Mouse (Mus musculus) subcutaneous adipose tissue, adult 2 months (tissue): Measurements from ENCODE around the gene Fhl2. TPM values are rescaled to one million over a fixed set of nuclear protein-coding genes. Genes with fewer than 3 reads are reported as not detected.

Experiments
- polyA plus RNA-seq: library from polyadenylated mRNA; depleted of rRNA; stranded (reverse); fragments of >200 nt; gene quantifications from 2 replicates; pipeline ENCODE4 v1.2.3, GENCODE M21; 2012; ENCODE audit warnings: low replicate concordance; rRNA removed

Gene Fhl2
- polyA plus RNA-seq: 6.5 and 24.3 TPM in 2 replicates

GRCm38 (mm10) chr1:43196661-43197241 is at the start of gene Fhl2:
Gene Fhl2, minus strand, starts transcription at chr1:43196984.

GRCm38 (mm10) chr1:43098031-43098984 is 98.5 kb downstream of the Fhl2 start, which contains the start of the genes Tgfbrap1 and AI597479:
Gene Tgfbrap1, minus strand, starts transcription at chr1:43098637.
Gene AI597479, plus strand, starts transcription at chr1:43098710.

Other genes starting within 250 kb of the Fhl2 start
- gene Gpr45, start 244.1 kb downstream of the Fhl2 start, polyA plus RNA-seq: 1.2 TPM in 1 of 2 replicates, not detected in the other
- gene Tgfbrap1, start 98.3 kb downstream of the Fhl2 start, polyA plus RNA-seq: 26.6 and 42.8 TPM in 2 replicates
- gene AI597479, start 98.3 kb downstream of the Fhl2 start, polyA plus RNA-seq: 7.3 and 8.3 TPM in 2 replicates
- 25.7 and 45.9 TPM in 2 replicates for gene Nck2, start 247.6 kb upstream of the Fhl2 start, polyA plus RNA-seq